Mouse (Mus musculus): ENCODE data around the gene Pkd1l1. TPM values are rescaled to one million over a fixed set of nuclear protein-coding genes. Genes with fewer than 3 reads are reported as not detected.

The Pkd1l1 gene
- polyA plus RNA-seq, 1 experiment from 2014 or later: 0.11 TPM

DNA sequence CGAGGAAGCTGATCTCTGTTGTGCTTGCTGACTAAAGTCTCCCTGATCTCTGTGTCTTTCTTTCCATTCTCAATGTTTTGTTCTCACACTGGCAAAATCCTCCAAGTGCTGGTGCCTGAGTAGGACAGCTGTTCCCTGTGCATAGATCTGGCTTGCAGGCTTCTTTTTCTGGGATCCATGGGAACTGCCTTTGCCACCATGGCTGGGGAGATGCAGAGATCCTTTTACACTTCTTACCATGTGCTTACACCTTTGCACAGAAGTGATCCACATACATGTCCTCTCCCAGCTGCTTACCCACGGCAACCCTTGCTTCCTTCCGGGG lies 191.0 kb downstream of the Pkd1l1 start:
- no peak overlapping the region for H3K27ac ChIP-seq
- ATAC-seq (ENCODE audit: insufficient number of reproducible peaks, insufficient read depth, low FRiP score, low TSS enrichment, low read depth): no peak
- no peaks in the 10 kb centered on the region for H3K27me3 ChIP-seq
- 78% methylated on average over 3 of the region's 3 CpGs for WGBS
- H3K9ac ChIP-seq: no peak overlapping the region
- H3K36me3 ChIP-seq: no peaks in the 10 kb centered on the region
- no peak overlapping the region for H3K4me2 ChIP-seq
- H3K4me1 ChIP-seq: peaks cover 12% of the 10 kb centered on the region
- no peak overlapping the region for H3K4me3 ChIP-seq
- H3K9me3 ChIP-seq: no peaks in the 10 kb centered on the region

DNA sequence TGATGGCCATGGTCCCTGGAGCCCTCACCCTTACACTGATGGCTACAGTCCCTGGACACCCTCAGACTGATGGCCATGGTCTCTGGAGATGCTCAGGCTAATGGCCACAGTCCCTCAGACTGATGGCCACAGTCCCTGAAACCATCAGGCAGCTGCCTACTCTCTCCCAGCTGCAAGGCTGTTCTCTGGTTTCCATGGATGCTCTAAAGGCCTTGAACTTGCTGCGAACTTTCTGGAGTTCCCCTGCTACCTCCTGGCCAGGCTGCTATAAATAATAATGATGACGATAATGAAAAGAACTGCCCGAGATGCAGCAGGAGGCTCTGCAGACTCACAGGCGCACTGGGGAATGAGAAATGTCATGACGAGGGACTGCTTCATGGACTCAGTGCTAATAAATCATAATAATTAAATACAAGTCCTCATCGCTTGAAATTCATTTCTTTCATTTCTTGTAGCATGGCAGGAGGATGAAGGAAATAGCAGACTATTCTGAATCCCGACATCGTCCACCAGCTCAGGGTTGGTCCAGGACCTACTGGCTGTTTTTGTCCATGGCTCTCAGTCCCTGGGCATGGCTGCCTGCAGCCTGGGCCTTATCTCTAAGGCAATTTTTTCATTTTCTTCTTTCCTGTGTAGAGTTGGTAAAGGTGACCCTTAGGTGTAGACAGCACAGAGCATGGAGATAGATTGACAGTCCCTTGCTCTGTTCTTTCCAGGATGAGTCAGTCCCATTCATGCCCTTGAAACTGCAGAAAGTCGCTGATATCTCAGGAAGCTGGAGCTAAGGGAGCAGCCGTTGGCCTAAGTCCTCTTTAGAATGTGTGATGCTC lies 191.5 kb downstream of the Pkd1l1 start:
- H3K9ac ChIP-seq: no peak overlapping the region
- no peak overlapping the region for H3K4me3 ChIP-seq
- WGBS: 77% methylated on average over 10 of the region's 10 CpGs
- H3K36me3 ChIP-seq: no peaks in the 10 kb centered on the region
- no peak overlapping the region for H3K4me2 ChIP-seq
- peaks cover 12% of the 10 kb centered on the region for H3K4me1 ChIP-seq
- ATAC-seq (ENCODE audit: insufficient number of reproducible peaks, insufficient read depth, low FRiP score, low TSS enrichment, low read depth): no peak
- no peaks in the 10 kb centered on the region for H3K9me3 ChIP-seq
- no peak overlapping the region for H3K27ac ChIP-seq
- no peaks in the 10 kb centered on the region for H3K27me3 ChIP-seq

DNA sequence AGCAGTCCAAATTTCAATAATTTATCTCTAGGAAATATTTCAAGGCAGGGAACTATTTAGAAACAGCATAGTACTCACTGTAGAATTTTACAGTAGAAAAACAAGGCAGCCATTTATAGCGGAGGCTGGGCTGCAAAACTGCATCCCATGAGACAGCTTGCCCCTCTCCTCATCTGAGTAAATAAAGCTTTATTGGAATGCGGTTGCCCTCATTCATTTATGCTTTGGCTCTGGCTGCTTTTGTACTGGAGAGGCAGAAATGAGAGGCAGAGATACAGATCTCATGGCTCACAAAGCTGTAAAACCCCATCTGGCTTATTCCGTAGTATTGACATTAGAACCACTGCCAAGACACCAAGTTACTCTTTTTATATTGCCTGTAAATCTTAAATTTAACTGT lies 193.6 kb downstream of the Pkd1l1 start:
- peaks cover 12% of the 10 kb centered on the region for H3K4me1 ChIP-seq
- H3K4me2 ChIP-seq: no peak overlapping the region
- no peak overlapping the region for H3K4me3 ChIP-seq
- no peak overlapping the region for H3K9ac ChIP-seq
- no peaks in the 10 kb centered on the region for H3K36me3 ChIP-seq
- H3K27ac ChIP-seq: no peak overlapping the region
- H3K9me3 ChIP-seq: no peaks in the 10 kb centered on the region
- H3K27me3 ChIP-seq: no peaks in the 10 kb centered on the region
- 57% methylated on average over 3 of the region's 3 CpGs for WGBS
- ATAC-seq (ENCODE audit: insufficient number of reproducible peaks, insufficient read depth, low FRiP score, low TSS enrichment, low read depth): no peak

Other genes with a start within 250 kb of the Pkd1l1 start
- gene Hus1, start 37.9 kb upstream of the Pkd1l1 start, polyA plus RNA-seq (2015; fragmentation: Nextera tagmentation; extraction: Ambion mirVana): 15.3 and 15.6 TPM in 2 replicates
- 0.77 and 0.79 TPM in 2 replicates for gene Gm11992, start 75.3 kb upstream of the Pkd1l1 start, polyA plus RNA-seq (2015; fragmentation: Nextera tagmentation; extraction: Ambion mirVana)
- gene Sun3, start 75.7 kb upstream of the Pkd1l1 start, polyA plus RNA-seq (2015; fragmentation: Nextera tagmentation; extraction: Ambion mirVana): 0.41 TPM in 1 of 2 replicates, not detected in the other
- 5.0 and 5.8 TPM in 2 replicates for gene Upp1, start 144.8 kb upstream of the Pkd1l1 start, polyA plus RNA-seq (2015; fragmentation: Nextera tagmentation; extraction: Ambion mirVana)
- 0.01 and 0.21 TPM in 2 replicates for gene Abca13, start 218.7 kb upstream of the Pkd1l1 start, polyA plus RNA-seq (2015; fragmentation: Nextera tagmentation; extraction: Ambion mirVana)

Data from embryonic facial prominence, embryonic 13.5 days (tissue).